Mouse (Mus musculus) spleen, postnatal 14 days (tissue): Measurements from ENCODE around the gene Mndal.
"Not testable (repeated sequence)": the region's sequence is repeated elsewhere in the genome, so short reads cannot be mapped to it uniquely, and the experiment has no call there.

Experiments used
- DNase-seq, 2 experiments: peaks; one replicate each; pipeline ENCODE4 v3.0.0; 2021 to 2022; ENCODE audit warnings: low spot score in 2 of 2

Mndal gene

DNA sequence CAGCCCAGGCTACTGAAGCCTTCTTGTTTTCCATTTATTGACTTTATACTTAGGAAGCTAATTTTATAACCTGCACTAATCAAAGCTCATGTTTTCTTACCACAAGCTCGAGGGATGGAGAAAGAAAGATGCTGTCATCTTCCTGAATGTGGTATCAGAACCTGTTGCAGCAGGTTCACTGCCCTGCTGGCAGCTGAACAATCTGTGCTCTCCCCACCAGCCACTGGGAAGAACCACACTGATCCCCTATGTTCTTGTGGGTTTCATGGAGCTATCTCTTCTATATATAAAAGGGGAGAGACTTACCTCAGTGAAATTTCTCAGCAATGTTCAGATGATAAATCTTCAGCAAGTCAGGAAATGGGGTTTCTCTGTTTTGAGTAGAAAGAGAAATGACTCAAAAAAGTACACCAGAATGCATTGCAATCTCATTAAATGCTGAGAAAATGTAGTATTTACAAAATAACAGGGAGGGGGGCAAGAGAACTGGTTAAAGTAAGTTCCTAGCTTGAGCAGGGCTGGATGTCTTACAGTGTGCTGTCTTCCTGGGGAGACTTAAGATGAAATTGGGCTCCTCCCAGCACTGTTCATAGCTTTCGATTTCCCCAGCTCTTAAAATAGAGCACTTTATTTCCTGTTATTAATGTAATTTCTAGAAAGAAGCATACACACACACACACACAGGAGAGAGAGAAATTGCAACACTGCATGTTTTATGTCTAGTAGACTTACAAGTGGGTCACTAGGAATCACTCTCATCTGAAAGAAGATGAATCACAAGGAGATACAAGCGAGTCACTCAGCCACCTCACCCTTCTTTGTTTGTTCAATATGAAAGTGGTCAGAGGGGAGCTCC, at the start of gene Mndal, which contains the start of gene Ifi203:
TSS of gene Mndal (minus strand) at position 568 of the 856 bp plus-strand sequence.
TSS of gene Ifi203 (minus strand) at position 749 of the 856 bp plus-strand sequence.
- DNase-seq: not testable (repeated sequence)

GRCm38 (mm10) chr1:173982694-173983305, 40.5 kb upstream of the Mndal start, which contains the start of gene Ifi202b:
TSS of gene Ifi202b (minus strand) at chr1:173982744.
- not testable (repeated sequence) for DNase-seq

DNA sequence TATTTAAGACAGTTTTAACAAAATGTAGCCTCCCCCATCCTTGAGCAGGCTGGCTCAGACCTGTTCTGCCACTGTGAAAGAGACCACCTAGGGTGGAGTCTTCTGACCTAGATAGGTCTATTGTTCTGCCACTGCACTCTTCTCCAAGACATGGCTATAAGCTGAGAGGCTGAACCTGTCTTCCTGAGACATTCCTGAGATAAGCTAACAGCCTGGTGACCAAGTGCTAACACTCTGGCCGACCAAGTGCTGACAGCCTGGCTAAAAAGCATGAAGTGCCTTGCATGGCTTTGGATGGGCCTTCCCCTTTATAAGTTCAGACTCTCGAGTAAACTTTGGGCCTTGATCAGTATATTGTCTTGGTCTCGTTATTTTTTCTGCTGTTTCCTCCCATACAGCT, 38.7 kb upstream of the Mndal start:
- not testable (repeated sequence) for DNase-seq

DNA sequence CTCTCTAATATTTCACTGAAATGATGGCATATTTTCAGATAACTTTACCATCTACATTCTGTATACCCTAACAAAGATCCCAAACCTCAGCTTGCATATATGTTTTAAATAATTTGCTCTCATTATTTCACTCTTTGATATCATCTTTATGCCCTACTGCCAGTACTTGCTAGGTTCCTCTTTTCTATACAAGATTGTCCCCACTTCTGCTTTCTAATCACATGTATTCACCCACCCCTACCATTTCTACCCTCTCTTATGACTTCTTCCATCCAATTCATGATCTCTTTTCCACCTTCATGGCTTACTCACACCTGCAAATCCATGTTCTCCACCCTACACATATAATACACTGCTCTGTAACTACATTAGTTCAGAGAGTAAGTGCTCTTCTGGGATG, 35.3 kb upstream of the Mndal start:
- no peak for DNase-seq

- no peak for DNase-seq
Observed at GRCm38 (mm10) chr1:173973111-173973510, 30.8 kb upstream of the Mndal start.

DNA sequence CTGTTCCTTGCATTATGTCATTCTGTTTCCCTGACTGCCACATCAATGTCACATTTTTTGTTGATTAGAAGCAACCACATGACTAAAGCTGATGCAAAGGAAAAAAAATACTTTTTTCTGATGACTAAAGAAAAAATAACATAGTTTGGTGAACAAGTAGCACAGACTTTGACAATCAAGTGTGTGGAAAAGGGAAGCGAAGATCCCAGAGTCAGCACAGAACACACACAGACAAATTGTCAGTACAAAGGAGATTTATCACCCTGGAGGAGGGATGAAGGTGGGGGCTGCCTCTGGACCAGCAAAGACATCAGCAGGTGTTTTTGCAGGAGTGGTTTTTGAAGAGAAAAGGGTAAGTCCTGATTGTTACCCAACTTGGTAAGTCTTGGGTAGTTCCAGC, 19.2 kb upstream of the Mndal start:
- not testable (repeated sequence) for DNase-seq

- DNase-seq: not testable (repeated sequence)
Observed at GRCm38 (mm10) chr1:173959998-173960397, 17.7 kb upstream of the Mndal start.

GRCm38 (mm10) chr1:173955839-173956527, 13.7 kb upstream of the Mndal start:
- not testable (repeated sequence) for DNase-seq

- DNase-seq: no peak
Observed at GRCm38 (mm10) chr1:173955071-173955796, 12.9 kb upstream of the Mndal start.

DNA sequence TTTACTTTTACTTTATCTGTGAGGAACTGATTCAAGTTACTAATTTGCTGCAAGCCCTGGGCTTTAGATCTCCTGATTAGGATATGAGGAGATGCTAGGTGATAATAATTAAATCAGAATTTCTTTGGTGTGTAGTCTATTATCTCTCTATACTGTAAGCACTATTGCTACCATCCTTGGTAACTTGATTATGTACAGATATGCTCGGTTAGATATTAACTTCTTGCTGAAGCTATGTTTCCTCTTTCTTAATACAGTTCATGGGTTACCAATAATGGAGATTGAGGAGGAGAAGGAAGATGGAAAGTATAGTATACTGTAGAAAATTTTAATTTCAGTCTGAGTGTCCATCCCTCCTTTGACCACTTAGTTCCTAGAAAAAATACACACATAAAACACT, 11.3 kb upstream of the Mndal start:
- DNase-seq: no peak

GRCm38 (mm10) chr1:173949044-173949443, 6.8 kb upstream of the Mndal start:
- DNase-seq: not testable (repeated sequence)

DNA sequence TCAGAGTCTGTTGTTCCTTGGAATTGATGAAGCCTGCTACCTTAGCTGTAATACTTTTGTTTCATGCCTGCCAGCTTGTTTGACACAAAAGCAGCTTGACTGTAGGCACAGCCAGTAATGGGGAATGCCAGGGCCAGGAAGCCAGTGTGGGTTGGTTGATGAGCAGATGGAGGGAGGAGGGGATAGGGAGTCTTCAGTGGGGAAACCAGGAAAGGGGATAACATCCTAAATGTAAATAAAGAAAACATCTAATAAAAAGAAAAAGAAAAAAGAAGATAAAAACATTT, 432 bp upstream of the Mndal start:
- DNase-seq: not testable (repeated sequence)

DNA sequence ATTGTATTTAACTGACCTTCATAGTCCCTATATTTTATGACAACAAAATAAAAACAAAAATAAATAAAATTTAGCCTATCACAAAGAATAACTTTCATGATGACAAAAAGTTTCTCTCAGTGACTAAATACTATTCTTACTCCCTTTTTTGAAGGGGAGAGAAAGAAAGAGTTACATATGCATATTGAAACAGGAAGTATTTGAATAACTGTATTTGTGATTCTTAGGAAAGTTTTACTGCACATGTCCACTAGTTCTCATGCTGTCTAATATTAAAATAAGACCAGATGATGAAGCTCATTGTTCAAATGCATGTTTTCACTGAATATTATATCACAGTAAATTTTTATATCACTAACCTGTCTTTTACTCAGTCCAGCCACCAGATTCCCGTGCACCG, 769 bp downstream of the Mndal start:
- DNase-seq: not testable (repeated sequence)

- DNase-seq: not testable (repeated sequence)
Observed at GRCm38 (mm10) chr1:173919279-173919678, 23.0 kb downstream of the Mndal start.

- DNase-seq: no peak
Observed at GRCm38 (mm10) chr1:173914559-173914958, 27.7 kb downstream of the Mndal start.

DNA sequence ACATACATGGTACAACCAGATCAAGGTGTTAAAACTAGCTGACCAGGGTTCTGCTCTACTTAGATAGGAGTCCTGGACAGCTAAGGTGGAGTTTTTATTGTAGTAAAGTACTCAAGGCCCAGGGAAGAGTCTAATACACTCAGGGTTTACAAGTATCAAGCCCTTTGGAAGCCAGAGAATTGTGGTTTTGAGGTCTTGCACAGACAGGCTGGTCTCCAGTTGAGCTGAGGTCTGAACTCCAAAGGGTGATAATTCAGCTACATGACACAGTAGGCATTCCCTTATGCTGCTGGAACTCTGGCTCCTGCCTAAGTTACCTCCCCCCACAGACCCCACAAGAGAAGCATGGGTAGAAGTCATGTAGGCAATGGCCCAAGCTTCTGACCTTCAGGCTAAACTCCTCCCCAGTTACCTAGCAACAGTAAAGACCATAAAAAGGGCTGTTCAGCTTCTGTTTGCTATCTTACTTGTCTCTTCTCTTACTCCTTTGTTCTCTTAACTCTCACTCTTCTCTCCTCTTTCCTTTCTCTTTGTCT, 29.0 kb downstream of the Mndal start:
- DNase-seq: not testable (repeated sequence)

- not testable (repeated sequence) for DNase-seq
Observed at GRCm38 (mm10) chr1:173912548-173913255, 29.6 kb downstream of the Mndal start, which contains the start of gene Ifi211. TSS of gene Ifi211 (minus strand) at chr1:173913046.

DNA sequence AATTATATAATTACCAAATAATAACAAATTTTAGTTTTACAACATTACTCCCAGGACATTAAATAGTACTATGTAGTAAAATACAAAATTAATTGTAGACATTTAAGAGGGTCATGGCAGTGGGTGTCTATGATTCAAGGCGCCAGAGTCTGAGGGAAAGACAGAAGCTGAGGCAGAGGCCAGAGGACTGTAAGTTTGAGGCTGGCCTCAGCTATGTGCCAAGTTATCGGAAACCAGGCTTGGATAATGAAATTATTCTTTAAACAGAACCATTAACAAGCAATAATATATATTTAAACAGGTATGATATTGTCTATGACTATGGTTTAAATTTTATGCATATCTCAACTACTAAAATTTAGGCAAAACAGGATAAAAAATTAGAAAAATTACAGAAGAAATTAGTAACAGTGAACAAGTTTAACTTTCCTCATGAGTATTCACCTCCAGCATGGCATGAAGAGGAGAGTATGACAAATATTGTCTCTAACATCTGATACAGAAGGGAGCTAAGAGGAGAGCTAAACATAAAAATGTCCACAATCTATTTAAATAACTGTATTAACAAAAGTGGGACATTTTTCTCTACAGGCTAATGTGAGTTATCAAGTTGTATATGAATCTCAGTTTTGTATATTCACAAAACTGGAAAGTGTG, 30.4 kb downstream of the Mndal start:
- no peak for DNase-seq

DNA sequence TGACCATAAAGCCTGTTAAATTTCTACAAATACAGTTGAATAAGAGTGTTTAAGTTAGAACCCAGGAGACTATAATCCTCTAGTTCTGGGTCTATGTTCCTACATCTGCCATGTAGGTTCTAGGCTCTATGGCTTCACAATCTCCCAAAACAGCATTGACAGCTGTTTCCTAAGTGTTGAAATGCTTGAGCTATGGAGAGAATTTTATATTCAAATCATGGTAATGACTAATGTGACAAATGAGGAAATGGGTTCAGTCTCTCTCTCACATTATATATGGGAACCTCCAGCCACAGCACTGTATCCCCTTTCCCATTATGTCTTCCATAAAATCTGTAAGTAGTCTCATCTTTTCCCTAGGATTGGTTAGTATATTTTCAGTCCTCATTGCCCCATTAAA, 33.9 kb downstream of the Mndal start:
- not testable (repeated sequence) for DNase-seq

DNA sequence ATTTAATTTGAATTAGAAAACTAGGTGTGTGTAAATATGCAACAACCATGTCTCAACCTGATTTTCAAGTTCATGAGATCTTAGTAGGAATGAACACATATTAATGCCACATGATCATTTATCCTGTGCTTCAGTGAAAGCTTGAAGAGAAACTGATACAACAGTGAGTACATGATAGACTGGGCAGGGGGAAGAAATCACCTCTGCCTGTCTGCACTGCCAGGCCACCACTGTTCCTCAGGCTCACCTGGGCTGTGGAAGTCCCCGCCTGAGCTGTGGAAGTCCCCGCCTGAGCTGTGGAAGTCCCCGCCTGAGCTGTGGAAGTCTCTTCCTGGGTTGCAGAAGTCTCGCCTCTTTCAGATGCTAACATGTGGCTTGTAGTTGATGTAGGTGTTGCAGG, 36.4 kb downstream of the Mndal start:
- DNase-seq: not testable (repeated sequence)
